Mouse (Mus musculus): ENCODE measurements at regions not wholly inside any gene's neighbourhood (a gene's known extent, or its start where the extent isn't known, plus 50 kb on each side); places are given as distances from the start of the nearest gene placed in this dataset.

- TF ChIP-seq CTCF (IDR thresholded peaks at IDR 0.05; ENCODE audit: borderline replicate concordance, extremely low read depth, insufficient read depth, insufficient read length) (no peak), POLR2A (IDR thresholded peaks at IDR 0.05; ENCODE audit: borderline replicate concordance, extremely low read depth, insufficient read depth, insufficient read length, poor library complexity, severe bottlenecking) (no peak)
These were observed 57.5 kb upstream of the Zdhhc25 start for GRCm38 (mm10) chr15:88542567-88542966.

Measured in brain, embryonic 14.5 days (tissue).